Mouse (Mus musculus): ENCODE results near the gene H2afz. TPM values are rescaled to one million over a fixed set of nuclear protein-coding genes. Genes with fewer than 3 reads are reported as not detected.

Gene H2afz
- polyA plus RNA-seq (2015; fragmentation: Nextera tagmentation; extraction: Ambion mirVana) = 1,565 and 2,053 TPM in 2 replicates

GRCm38 (mm10) chr3:137864124-137864987, at the start of gene H2afz:
H2afz (plus strand) TSS chr3:137864487.

GRCm38 (mm10) chr3:137867437-137868093, 3.3 kb downstream of the H2afz start, which contains the start of gene Dnajb14:
Dnajb14 (plus strand) TSS chr3:137867675.

Other genes with a start within 250 kb of the H2afz start
- 8.5 and 11.8 TPM in 2 replicates for gene Ddit4l, start 242.9 kb upstream of the H2afz start, polyA plus RNA-seq (2015; fragmentation: Nextera tagmentation; extraction: Ambion mirVana)
- not detected in 2 replicates for gene Gm21962, start 193.0 kb upstream of the H2afz start, polyA plus RNA-seq (2015; fragmentation: Nextera tagmentation; extraction: Ambion mirVana)
- 11.9 and 15.3 TPM in 2 replicates for gene Dnajb14, start 3.2 kb downstream of the H2afz start, polyA plus RNA-seq (2015; fragmentation: Nextera tagmentation; extraction: Ambion mirVana)
- gene Lamtor3, start 54.0 kb downstream of the H2afz start, polyA plus RNA-seq (2015; fragmentation: Nextera tagmentation; extraction: Ambion mirVana) = 103 and 112 TPM in 2 replicates
- gene Dapp1, start 117.1 kb downstream of the H2afz start, polyA plus RNA-seq (2015; fragmentation: Nextera tagmentation; extraction: Ambion mirVana) = 10.3 and 16.8 TPM in 2 replicates
- gene 1110002E22Rik, start 200.6 kb downstream of the H2afz start, polyA plus RNA-seq (2015; fragmentation: Nextera tagmentation; extraction: Ambion mirVana) = 0.13 and 0.18 TPM in 2 replicates
- 0.09 and 0.12 TPM in 2 replicates for gene Gm5105, start 202.9 kb downstream of the H2afz start, polyA plus RNA-seq (2015; fragmentation: Nextera tagmentation; extraction: Ambion mirVana)

Measured in adrenal gland, postnatal 0 days (tissue).